Mouse (Mus musculus) cerebellum, adult 9-11 months (tissue): Measurements from ENCODE around the gene Arl6ip1.
"Not testable (repeated sequence)": the region's sequence is repeated elsewhere in the genome, so short reads cannot be mapped to it uniquely, and the experiment has no call there.

Experiments used
- DNase-seq: peaks from one replicate; pipeline ENCODE4 v3.0.0; 2022

The Arl6ip1 gene

DNA sequence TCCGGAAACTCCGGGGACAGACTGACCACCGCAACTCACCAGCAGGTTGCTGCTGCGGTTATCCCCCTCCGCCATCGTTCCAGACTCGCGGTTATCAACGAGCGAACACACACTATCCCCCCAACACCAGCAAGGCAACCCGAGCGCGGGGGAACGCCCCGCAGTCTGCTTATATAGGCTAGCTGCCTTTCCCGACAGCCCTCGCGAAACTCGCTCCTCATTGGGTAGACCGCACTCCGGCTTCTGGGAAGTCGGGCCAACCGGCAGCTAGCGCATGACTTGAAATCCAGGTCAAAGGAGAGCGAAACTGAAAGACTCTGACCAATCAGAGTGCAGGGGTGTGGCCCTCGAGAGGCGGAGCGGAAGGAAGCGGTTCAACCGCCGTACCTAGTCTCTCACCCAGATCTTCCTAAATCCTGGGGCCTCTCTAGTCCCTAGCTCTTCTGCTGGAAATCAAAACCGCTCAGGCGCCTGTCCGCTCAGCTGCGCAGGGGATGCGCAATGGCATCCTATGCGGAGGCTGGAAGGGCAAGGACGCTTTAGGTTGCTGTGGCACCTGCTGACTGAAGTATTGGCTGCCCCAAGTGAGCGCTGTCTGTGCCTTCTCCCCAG is at the start of gene Arl6ip1:
Gene Arl6ip1 (minus strand): TSS at position 233 of the 612 bp plus-strand sequence.
- peak; percentile 97 for DNase-seq

DNA sequence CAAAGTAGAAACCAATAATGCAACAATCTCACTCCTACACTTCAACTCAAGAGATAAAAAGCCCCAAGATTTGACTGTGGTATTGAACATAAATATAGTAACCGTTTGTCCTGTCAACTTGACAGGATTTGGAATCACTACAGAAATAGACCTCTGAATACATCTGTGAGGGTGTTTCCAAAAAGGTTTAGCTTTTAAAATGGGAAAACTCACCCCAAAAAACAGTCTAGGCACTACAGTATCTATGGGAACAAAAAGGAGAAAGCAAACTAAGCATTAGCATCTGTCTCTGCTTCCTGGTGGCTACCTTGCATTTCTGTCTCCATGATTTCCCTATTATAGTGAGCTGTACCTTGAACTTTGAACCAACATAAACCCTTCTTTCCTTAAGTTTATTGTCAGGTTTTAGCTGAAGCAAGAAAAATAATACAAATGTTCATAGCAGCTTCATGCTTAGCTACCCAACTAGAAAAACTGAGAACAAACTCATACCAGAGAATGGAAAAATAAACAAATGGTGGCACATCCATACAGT is 46.4 kb upstream of the Arl6ip1 start:
- DNase-seq = no peak

GRCm38 (mm10) chr7:118170125-118170524 is 40.7 kb upstream of the Arl6ip1 start:
- DNase-seq = not testable (repeated sequence)

- DNase-seq = no peak
These were observed 33.5 kb upstream of the Arl6ip1 start for GRCm38 (mm10) chr7:118163006-118163405.

- DNase-seq = peak; percentile 29
These were observed 30.7 kb upstream of the Arl6ip1 start for GRCm38 (mm10) chr7:118160121-118160520.

GRCm38 (mm10) chr7:118156461-118156860 is 27.0 kb upstream of the Arl6ip1 start:
- peak; percentile 38 for DNase-seq

DNA sequence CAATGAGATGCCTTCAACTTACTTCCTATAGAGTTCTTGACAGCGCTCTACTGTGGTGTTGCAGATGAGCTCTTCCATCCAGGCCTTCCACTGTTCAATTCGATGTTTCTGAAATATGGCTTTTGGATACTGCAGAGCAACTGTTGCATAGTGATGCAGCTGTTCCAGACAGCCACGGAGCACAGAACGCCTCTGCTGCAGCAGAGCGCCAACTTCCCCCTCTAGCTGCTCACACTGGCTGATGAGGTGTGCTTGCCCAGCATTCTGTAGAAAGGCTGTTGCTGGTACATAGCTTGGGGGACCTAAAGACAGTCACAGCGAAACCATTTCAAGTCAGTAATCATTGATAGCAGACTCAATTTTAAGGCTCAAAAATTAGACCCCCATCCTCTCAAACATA is 24.7 kb upstream of the Arl6ip1 start:
- DNase-seq = no peak

DNA sequence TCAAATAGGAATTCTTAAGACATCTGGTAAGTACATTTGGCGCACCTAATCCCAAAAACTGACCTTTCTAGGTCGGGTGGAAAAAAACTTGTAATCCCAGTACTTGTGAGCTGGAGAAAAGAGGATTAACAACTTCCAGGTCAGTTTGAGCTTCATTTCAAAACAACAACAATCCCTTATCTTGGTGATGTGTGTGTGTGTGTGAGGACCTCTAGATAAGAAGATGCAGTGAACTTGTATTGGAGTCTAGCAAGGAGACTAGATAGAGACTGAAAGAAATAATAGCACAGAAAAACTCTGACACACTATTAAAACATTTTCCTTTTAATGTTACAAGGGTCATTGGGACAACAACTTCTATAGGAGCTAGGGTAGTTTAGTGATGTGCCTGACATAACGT is 14.1 kb upstream of the Arl6ip1 start:
- DNase-seq = no peak

DNA sequence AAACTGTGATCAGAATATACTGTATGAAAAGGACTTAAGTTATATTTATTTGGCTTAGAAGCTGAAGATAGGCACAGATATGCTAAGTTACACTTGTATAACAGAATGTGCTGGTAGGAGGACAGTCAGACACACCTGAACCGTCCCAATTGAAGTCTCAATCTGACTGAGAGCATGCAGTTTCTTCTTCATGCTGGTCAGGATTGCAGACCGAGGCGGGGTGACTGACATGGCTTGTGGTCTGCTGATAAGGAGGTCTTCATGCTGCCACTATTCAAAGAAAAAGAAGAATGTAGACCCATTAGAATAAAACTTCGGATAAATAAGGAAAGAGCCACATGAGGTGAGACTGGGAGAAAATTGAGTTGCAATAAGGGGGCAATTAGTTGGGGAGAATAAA is 13.7 kb upstream of the Arl6ip1 start:
- no peak for DNase-seq

DNA sequence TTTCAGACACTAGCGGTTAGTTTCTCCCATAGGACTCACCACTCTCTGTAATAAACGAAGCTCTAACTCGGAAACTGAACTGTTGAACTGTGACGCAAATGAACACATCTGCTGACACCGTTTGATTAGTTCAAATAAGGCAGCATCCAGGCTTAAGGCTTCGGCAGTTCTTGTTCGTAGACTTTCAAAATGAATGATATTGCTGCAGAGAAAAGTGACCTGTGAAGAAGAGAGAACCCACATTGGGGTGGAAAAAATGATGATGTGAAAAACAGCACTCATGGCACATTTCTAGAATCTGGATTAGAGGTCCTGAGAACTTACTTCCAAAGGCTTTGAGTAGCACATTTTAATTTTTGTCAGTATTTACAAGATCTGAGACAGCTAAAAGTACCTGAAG is 11.8 kb upstream of the Arl6ip1 start:
- DNase-seq = no peak

GRCm38 (mm10) chr7:118135128-118135527 is 5.7 kb upstream of the Arl6ip1 start:
- DNase-seq = no peak

DNA sequence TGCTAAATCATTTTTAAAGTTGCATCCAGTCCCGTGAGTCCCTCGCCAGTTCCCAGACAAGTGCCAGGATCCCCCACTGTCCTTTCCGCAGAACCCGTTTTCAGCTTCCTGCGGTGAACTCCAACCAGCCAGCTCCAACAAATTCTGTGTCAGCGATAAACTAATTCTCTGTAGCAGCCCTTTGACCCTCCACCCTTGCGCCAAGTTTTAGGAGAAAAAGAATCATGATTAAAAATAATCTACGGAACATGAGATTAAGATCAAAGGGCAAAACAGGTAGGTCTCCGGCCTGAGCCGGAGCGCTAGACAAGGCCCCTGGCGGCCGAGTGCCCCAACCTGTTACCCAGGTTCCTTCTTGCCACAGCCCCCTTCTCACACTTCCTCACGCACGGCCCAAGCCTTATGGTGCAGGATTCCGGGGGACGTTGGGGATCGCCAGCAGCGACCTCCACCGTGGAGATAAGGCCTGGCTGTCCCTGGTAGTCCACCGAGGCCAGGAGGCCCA is 485 bp downstream of the Arl6ip1 start:
- DNase-seq = peak; percentile 60

GRCm38 (mm10) chr7:118126219-118126875 is 3.1 kb downstream of the Arl6ip1 start:
- DNase-seq = no peak

- no peak for DNase-seq
These were observed 3.7 kb downstream of the Arl6ip1 start for GRCm38 (mm10) chr7:118125736-118126135.

DNA sequence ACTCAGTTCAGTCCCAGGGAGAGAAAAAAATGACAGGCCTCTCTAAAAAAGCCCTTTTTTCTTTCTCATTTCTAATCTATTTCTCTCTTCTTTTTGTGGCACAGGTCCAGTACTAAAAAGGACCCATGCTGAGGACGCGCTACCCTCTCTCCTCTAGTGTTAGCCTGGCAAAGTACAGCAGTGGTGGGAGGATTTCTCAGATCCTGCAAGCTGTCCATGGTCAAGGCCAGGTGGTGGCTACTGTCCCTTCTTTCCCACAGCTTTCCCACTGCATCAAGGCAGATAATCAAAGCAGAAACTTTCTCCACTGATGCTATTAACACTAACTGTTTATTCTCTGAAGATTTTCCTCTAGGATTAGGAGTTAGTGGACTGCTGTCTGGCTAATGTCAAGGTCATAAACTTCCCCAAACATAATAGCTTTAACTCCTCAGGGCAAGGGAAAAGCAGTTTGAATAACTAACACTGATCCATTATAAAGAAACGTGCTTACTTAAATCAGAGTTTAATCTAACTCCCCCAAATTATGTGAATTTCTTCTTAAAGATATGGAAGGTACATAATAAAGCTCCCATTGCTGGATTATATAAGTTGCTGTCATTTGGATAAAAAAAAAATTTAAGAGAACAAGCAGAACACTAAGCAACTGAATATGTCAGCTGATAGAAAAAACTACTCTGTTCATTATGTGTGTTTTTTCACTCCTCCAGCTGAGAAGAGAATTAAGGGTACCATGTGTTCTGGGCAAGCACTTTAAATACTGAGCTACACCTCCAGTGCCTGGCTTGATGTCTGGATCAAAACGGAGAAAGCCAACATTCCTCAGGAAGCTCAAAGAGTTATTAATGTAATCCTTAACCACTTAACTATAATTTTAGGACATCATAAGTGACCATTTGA is 5.7 kb downstream of the Arl6ip1 start:
- DNase-seq = no peak

GRCm38 (mm10) chr7:118122235-118122634 is 7.2 kb downstream of the Arl6ip1 start:
- DNase-seq = no peak

DNA sequence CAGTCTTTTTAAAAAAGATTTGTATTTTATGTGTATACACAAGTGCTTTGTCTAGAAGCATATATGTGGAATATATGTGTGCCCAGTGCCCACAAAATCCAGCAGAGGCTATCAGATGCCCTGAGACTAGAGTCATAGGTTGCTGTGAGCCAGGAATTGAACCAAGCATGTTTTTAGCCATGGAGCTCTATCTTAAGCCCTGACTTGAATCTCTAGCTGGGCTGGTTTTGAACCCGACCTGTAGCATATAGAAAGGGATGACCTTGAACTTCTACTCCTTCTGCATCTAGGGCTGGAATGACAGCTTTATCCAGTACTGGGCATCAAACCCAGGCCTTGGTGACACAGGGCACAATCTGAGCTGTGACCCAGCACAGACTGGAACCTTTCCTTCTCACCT is 8.8 kb downstream of the Arl6ip1 start:
- no peak for DNase-seq

DNA sequence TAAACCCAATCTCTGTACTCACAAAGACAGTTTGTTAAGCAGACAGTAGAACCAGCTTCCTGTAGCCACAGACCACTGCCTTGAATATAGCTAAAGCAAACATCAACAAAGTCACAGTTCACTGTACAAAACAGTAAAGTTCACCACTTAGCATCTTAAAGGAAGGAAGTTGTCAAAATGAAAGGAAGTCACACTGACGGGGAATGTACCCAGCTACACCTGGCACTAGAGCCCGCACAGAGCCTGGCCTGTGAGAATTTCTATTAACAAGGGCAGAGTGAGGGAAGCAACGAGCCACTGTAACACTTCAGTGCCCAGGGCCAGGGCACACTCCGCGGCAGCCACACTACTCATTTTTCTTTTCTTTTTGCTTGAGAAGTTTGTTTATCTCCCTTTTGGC is 9.5 kb downstream of the Arl6ip1 start:
- no peak for DNase-seq

DNA sequence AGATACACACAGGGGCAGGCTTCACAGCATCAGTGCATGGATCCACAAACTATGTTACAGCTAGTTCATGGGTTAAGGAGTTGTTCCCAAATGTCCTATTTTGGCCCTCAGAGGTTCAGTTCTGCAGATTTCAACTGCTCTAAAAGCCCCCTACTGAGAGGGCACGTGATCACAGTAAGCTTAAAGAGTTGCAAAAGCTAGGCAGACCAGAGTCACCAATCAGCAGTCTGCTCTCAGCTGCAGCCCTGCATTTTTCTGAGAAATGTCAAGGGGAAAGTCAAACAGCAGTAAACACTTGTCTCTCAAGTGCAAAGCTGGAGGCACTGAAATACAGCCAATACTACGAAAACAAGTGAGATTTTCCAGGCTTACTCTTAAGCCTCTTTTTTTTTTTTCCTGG is 10.3 kb downstream of the Arl6ip1 start:
- DNase-seq = no peak

- no peak for DNase-seq
These were observed 11.0 kb downstream of the Arl6ip1 start for GRCm38 (mm10) chr7:118118426-118118825.

- no peak for DNase-seq
These were observed 11.8 kb downstream of the Arl6ip1 start for GRCm38 (mm10) chr7:118117539-118118210.

DNA sequence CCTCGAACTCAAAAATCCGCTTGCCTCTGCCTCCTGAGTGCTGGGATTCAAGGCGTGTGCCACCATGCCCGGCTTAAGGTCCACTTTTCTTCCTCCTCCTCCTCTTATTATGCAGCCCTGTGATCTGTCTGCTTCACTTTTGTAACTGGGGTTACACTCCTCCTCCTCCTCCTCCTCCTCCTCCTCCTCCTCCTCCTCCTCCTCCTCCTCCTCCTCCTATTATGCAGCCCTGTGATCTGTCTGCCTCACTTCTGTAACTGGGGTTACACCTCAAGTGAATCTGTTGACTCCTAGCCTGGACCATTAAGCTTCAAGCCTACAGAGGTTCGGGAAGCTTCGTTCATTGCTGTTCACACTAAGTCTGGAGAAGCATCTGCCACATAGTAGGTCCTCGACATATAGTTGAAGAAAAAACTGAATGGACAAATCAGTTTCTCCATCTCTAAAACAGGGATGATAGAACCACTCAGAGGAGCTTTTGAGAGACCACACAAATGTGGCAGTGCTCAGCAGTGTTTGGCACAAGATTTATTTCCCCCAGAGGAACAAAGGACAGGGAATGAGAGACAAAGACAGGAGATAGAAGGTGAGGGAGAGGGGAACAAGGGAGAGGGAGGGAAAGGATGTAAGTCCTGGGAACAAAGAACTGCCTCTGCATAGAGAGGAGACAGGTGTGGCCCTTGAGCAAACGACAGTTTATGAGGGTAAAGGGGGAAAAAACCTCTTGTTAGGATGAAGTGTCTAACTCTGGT is 12.5 kb downstream of the Arl6ip1 start:
- DNase-seq = no peak
